Mouse (Mus musculus) brain, embryonic 18.5 days (tissue): Measurements from ENCODE around the gene Actr5.

Experiments used
- DNase-seq: peaks from one replicate; pipeline ENCODE4 v3.0.0-alpha.2; 2012; ENCODE audit warnings: low read depth, low spot score

Gene Actr5

DNA sequence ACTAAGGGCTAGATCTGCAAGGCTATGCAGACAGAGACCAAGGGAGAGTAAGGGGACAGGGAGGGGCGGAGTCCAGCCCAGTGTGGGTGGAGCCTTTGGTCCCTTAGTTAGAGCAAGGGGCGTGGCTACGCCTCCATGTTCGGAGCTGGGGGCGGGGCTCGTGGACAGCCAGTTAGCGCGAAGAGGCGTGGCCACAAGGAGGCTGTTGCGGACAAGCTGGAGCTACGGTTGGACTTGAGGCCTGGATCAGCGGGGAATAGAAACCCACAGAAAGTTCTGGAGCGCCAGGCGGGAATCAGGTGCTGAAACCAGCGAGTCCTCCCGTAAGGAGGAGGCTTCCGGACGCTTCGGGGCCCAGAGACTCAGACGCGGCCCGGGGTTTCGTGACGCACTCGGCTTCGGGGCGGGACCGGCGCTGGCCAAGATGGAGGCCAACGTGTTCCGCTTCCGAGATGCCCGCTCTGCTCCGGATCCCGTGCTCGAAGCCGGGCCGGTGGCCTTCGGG is at the start of gene Actr5:
Actr5 (plus strand) TSS at position 171 of the 505 bp plus-strand sequence.
- peak; percentile 87 for DNase-seq

DNA sequence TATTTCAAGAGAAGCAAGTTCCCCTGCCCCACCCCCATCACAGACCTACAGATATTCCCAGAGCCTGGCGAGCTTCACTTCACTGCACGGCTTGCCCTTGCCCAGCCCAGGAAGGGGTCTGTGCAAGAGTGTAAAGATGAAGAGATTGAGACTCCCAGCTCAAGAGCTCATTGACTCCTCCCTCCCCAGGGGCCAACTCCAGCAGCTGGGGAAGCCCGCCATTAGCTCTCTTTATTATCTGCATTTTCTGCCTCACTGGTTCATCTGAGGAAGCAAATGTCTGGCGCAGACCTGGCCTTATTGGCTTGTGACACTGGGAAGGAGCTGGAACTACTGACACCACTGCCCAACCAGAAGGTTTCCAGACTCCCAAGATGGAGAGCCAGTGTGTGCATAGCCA is 44.7 kb upstream of the Actr5 start:
- DNase-seq: no peak

DNA sequence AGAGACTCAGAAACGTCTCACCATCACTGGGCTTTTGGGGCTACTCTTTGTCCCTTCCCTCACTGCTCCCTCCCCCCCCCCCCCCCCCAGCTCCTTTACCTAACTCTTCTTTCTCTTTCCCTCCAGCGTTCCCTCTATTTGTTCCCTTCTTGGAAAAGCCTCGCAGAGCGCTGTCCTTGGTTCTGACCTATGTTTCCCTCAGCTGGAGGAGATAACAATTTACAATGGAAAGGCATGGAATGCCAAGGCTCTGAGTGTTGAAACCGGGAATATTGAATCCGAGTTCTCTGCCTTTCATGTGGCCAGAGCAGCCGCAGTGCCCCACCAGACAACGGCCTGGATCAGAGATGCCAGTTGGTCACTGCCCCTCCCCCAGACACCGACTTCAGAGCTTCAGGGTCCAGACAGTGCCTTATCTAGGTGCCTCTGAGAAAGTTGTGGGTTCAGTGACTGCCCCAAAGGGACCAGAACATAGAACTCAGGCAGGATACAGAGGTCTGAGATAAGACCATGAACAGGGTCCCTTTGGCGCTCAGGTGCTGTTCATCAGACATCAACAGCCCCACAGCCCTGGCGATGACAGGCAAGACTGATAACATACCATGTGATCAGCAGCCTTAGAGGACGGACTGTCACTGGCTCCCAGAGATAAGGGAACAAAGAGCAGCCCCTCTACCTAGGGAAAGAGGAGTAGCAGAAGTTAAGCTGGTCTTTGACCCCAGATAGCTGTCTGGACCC is 39.9 kb upstream of the Actr5 start:
- DNase-seq: no peak

GRCm38 (mm10) chr2:158588524-158589271 is 36.0 kb upstream of the Actr5 start:
- DNase-seq: no peak

GRCm38 (mm10) chr2:158590495-158590894 is 34.2 kb upstream of the Actr5 start:
- no peak for DNase-seq

- DNase-seq: no peak
These were observed 33.4 kb upstream of the Actr5 start for GRCm38 (mm10) chr2:158591286-158591685.

- DNase-seq: no peak
These were observed 31.3 kb upstream of the Actr5 start for GRCm38 (mm10) chr2:158593371-158593770.

GRCm38 (mm10) chr2:158595103-158595502 is 29.6 kb upstream of the Actr5 start:
- DNase-seq: no peak

DNA sequence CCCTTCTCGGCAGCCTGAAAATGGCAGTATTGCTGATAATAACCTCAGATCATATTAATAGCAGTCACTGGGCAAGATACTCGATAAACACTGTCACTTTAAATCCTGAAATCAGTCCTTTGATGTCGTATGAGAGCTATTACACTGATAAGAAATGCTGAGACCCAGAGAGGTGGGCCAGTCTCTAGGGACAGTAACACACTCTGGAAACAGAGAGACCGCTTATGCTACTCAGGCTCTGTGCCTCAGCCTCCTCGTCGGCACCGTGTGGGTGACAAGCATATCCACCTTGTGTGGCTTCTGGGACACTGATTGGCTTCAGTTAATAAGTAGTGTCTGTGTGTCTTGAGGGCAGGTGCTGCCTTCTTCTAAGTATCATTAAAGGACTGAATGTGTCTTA is 29.1 kb upstream of the Actr5 start:
- DNase-seq: no peak

GRCm38 (mm10) chr2:158596803-158597202 is 27.9 kb upstream of the Actr5 start:
- DNase-seq: no peak

- DNase-seq: no peak
These were observed 24.2 kb upstream of the Actr5 start for GRCm38 (mm10) chr2:158600517-158600916.

DNA sequence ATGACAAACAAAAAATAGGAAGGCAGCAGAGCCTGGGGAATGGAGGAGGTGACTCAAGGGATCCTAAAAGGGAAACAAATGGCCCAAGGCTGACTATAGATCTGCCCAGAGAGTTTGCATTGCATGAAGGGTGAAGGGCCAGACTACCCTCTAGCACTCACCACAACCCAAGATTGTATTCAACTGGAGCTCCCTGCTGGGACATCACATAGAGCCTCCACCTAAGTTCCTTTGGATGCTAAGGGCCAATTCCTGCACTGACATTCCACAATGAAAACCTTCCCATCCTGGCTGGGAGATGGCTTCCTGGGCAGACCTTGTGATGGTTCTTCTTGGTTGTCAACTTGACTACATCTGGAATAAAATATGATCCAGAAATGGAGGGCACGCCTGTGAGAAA is 23.4 kb upstream of the Actr5 start:
- no peak for DNase-seq

- no peak for DNase-seq
These were observed 22.0 kb upstream of the Actr5 start for GRCm38 (mm10) chr2:158602663-158603062.

GRCm38 (mm10) chr2:158606511-158606964 is 18.1 kb upstream of the Actr5 start:
- no peak for DNase-seq

DNA sequence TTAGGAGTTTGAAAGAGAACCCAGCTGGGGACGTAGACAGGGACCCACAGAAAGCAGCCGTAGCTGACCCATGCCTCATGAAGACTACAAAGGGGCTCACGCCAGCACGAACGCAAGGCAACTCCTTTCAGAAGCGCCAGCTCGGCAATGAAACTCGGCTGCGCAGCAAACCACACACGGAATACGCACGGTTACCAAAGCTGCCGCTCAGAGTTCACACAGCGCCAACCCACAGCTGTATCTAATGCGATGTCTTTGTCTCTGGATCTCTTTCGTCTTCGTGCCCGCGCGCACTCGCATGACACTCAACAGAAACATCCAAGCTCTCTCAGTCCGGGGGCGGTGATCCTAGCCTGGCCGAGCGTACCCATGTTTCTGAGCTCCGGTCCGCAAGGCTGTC is 15.0 kb upstream of the Actr5 start:
- no peak for DNase-seq

DNA sequence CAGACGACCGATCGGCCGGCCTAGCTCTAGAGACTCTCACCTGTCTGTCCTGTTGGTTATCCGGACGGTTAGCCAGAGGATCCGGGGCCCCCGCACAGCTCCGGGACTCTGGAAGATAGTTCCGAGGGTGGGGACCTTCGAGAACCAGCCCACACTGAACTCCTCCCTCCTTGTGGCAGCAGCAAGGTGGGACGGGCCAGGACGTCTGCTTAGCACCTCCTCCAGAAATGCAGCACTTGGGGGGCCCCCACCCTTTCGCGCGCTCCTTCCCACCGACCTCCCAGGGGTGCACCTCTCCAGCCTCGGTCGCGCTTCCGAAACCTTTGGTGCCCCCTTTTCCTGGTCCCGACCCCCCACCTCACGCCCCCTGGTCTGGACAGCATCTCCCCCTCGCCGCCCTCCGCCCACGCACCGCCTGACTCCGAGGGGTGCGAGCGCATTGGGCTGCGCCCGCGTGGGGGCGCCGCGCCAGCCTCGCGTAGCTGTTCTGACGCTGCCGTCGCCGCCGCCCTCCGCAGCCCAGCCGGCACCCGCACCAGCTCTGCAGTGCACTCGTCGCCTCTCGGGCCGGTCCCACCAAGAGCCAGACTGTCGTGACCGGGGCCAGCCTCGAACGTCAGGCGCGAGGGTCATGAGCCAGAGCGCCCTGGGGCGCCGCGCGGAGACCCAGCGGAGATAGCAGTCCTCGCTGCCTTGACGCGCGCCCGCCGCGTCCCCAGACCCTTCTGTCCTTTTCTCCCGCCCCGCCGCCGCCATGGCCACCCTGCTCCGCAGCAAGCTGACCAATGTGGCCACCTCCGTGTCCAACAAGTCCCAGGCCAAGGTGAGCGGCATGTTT is 14.0 kb upstream of the Actr5 start, which contains the start of gene Slc32a1:
Slc32a1 (plus strand) TSS at position 280 of the 838 bp plus-strand sequence.
- no peak for DNase-seq

- DNase-seq: no peak
These were observed 13.4 kb upstream of the Actr5 start for GRCm38 (mm10) chr2:158611326-158611719.

GRCm38 (mm10) chr2:158611726-158612670 is 12.7 kb upstream of the Actr5 start:
- no peak for DNase-seq

DNA sequence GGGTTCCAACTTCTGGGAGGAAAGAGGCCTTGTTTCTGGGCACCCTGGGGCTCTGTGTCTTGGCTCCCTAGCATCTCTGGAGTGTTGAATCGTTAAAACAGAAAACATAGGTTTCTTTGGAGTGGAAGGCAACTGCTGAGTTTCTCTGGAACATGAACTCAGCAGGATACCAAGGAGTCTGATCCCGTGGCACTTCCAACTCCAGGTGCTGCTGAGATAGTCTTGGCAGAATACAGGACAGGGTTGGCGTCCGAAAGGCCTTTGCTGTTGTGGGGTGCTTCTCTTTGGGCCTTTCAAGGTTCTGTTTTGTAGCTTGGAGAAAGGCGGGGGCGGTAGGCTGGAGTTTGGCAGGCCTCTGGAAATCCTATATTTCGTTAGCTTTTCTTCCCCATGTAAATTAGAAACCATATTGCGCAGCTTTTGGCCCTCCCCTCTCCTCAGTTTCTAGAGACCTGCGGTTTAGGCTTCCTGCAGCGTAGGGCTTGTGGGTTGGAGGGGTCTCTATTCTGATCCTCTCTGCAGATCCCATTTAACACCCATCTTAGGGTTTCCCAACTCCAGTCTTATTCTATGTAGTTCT is 11.9 kb upstream of the Actr5 start:
- DNase-seq: no peak
